ENCODE assay signal across 7 mouse cellular contexts in the genomic region with DNA sequence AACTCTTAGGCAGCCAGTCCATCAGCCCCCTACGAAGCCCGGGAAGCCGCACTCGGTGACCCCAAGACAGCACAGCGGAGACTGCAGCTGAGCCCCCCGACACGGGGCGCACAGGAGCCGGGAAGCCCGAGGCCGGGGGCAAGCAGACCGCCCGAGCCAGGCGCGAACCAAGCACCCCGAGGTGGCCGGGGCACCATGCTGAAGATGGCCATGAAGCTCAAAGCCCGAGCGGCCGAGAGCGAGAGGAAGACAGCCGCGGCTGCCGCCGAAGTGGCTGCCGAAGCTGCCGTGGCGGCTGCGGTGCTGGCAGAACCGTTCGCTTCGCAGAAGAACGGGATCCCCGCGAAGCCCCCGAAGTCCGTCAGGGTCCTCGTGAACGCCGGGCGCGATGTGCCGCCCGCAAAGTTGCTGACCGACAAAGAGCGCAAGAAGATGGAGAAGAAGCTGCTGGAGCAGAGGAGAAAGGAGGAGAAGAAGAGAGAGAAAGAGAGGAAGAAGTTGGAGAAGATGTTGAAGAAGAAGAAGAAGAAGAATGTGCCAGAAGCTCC. TPM values are rescaled to one million over a fixed set of nuclear protein-coding genes. Genes with fewer than 3 reads are reported as not detected.
A peak's percentile ranks its signal among the peaks of the same experiment; 100 is the strongest.
DNase-seq lines count a peak whose midpoint lies in the region; ATAC-seq and TF ChIP-seq lines count a peak whose summit lies in the region.

No protein-coding gene starts in this region.

- peak overlapping the region; percentile 80 for H3K4me2 ChIP-seq in heart, embryonic 14.5 days (ENCODE audit: low read length)
- H3K4me2 ChIP-seq in liver, embryonic 16.5 days (ENCODE audit: low read depth, low read length) = peak overlapping the region; percentile 97

- H3K36me3 ChIP-seq in liver, adult 2 months (ENCODE audit: control insufficient read depth, insufficient read depth, low read length) = no peaks in the 10 kb centered on the region
- peaks cover 6% of the 10 kb centered on the region; the same call in 1 of the 2 replicates for H3K36me3 ChIP-seq in heart, embryonic 14.5 days (ENCODE audit: control insufficient read depth, insufficient read depth, low read length)
- no peaks in the 10 kb centered on the region for H3K36me3 ChIP-seq in liver, embryonic 16.5 days (ENCODE audit: control insufficient read depth, insufficient read depth)

- H3K79me2 ChIP-seq in liver, adult 2 months (ENCODE audit: control insufficient read depth, insufficient read depth, low read length) = peaks cover 18% of the 10 kb centered on the region

- no peak for ATAC-seq in heart, embryonic 14.5 days (ENCODE audit: insufficient number of reproducible peaks, insufficient read depth, low FRiP score, low read depth)
- no peak for ATAC-seq in liver, embryonic 16.5 days (ENCODE audit: low read depth)

- H3K27me3 ChIP-seq in liver, adult 2 months (ENCODE audit: control insufficient read depth, insufficient read depth, low read length) = no peaks in the 10 kb centered on the region; the same call in 1 of the 2 replicates
- no peaks in the 10 kb centered on the region for H3K27me3 ChIP-seq in heart, embryonic 14.5 days (ENCODE audit: control insufficient read depth, insufficient read depth, low read length)
- H3K27me3 ChIP-seq in liver, embryonic 16.5 days (ENCODE audit: control insufficient read depth, insufficient read depth, low read depth, low read length) = no peaks in the 10 kb centered on the region

- H3K9ac ChIP-seq in liver, adult 2 months (ENCODE audit: low read depth, low read length) = peak overlapping the region; percentile 26
- peak overlapping the region; percentile 99 for H3K9ac ChIP-seq in heart, embryonic 14.5 days (ENCODE audit: low read length)
- H3K9ac ChIP-seq in liver, embryonic 16.5 days (ENCODE audit: low read depth, low read length) = peak overlapping the region; percentile 96

- 52% methylated on average over 46 of the region's 46 CpGs for WGBS in liver, adult 2 months
- WGBS in heart, embryonic 14.5 days = 43% methylated on average over 46 of the region's 46 CpGs
- WGBS in liver, embryonic 16.5 days (ENCODE audit: insufficient replicate concordance) = 42% methylated on average over 46 of the region's 46 CpGs

- H3K4me3 ChIP-seq in liver, adult 2 months (ENCODE audit: insufficient read depth, low read depth, low read length) = peak overlapping the region; percentile 100; the same call in 1 of the 2 replicates
- H3K4me3 ChIP-seq in bone marrow macrophage, adult 2 months (ENCODE audit: insufficient read depth, low read length) = peak overlapping the region; percentile 88
- peak overlapping the region; percentile 91 to 100 for H3K4me3 ChIP-seq in heart, embryonic 14.5 days (ENCODE audit: control insufficient read depth in 1 of 2, insufficient read depth in 1 of 2, low read depth in 1 of 2, low read length in 2 of 2)
- peak overlapping the region; percentile 95 for H3K4me3 ChIP-seq in liver, embryonic 16.5 days (ENCODE audit: low read depth, low read length)

- 0 out of 2 replicates have a peak, but pooled peaks cover 4% of the 10 kb centered on the region for H3K9me3 ChIP-seq in heart, embryonic 14.5 days (ENCODE audit: control insufficient read depth, low read length)
- no peaks in the 10 kb centered on the region; the same call in 1 of the 2 replicates for H3K9me3 ChIP-seq in liver, embryonic 16.5 days (replicated peaks; ENCODE audit: control insufficient read depth, low read length)

- TF ChIP-seq CTCF in liver, adult 2 months (IDR thresholded peaks at IDR 0.05; ENCODE audit: low read depth, low read length) = no peak
- no peak for TF ChIP-seq CTCF in bone marrow macrophage, adult 2 months (IDR thresholded peaks at IDR 0.05; ENCODE audit: low read depth, low read length)

- DNase-seq in liver, adult 2 months (ENCODE audit: extremely low read depth, low read depth, low spot score) = no peak
- DNase-seq in liver = no peak
- DNase-seq in thymus, postnatal 4 days = peak; percentile 42
- no peak for DNase-seq in left cerebral cortex, adult 9 months (ENCODE audit: low spot score in 2 of 2)

- TF ChIP-seq POLR2A in liver, adult 2 months (IDR thresholded peaks at IDR 0.05; ENCODE audit: extremely low read depth, insufficient read depth, low read length) = no peak
- no peak for TF ChIP-seq POLR2A in bone marrow macrophage, adult 2 months (IDR thresholded peaks at IDR 0.05; ENCODE audit: borderline replicate concordance, low read depth, low read length)

- H3K27ac ChIP-seq in liver, adult 2 months (replicated peaks; ENCODE audit: insufficient read depth, low read depth, low read length) = no peak overlapping the region
- peak overlapping the region; percentile 90 for H3K27ac ChIP-seq in bone marrow macrophage, adult 2 months (ENCODE audit: insufficient read depth, low read depth, low read length)
- H3K27ac ChIP-seq in heart, embryonic 14.5 days (replicated peaks in 1 of 2; ENCODE audit: control insufficient read depth in 1 of 2, insufficient read depth in 1 of 2, low read depth in 2 of 2, low read length in 2 of 2) = peak overlapping the region in 1 of 2 experiments; percentile 99; a peak in 1 of 4 replicates
- no peak overlapping the region for H3K27ac ChIP-seq in liver, embryonic 16.5 days (ENCODE audit: low read length)

- H3K4me1 ChIP-seq in liver, adult 2 months (ENCODE audit: control insufficient read depth, insufficient read depth, low read length) = peaks cover 5% of the 10 kb centered on the region; the same call in 1 of the 2 replicates
- H3K4me1 ChIP-seq in bone marrow macrophage, adult 2 months (ENCODE audit: control insufficient read depth, insufficient read depth, low read length) = peaks cover 11% of the 10 kb centered on the region
- peaks cover under 1 to 25% of the 10 kb centered on the region in 2 experiments for H3K4me1 ChIP-seq in heart, embryonic 14.5 days (ENCODE audit: control insufficient read depth in 2 of 2, insufficient read depth in 2 of 2, low read length in 2 of 2)
- H3K4me1 ChIP-seq in liver, embryonic 16.5 days (ENCODE audit: control insufficient read depth, low read depth, low read length) = peaks cover 26% of the 10 kb centered on the region

RNA-seq across cellular contexts. Expression of a gene that starts 18.1 kb away (rescaled TPM):
- total RNA-seq in liver, adult 2 months (2014; rRNA removed) = not detected in 2 replicates
- 0.10 and 0.31 TPM in 2 replicates for polyA plus RNA-seq in liver, adult 2 months (2012; rRNA removed)
- 3.6 and 4.1 TPM in 2 replicates for polyA plus RNA-seq in bone marrow macrophage, adult 2 months (2012; ENCODE audit: insufficient read depth, insufficient read length, missing spikeins)
- polyA plus RNA-seq in heart, embryonic 14.5 days (2014; fragmentation: Nextera tagmentation; extraction: Ambion mirVana) = 6.8 and 7.5 TPM in 2 replicates
- 31.8 and 34.8 TPM in 2 replicates for polyA plus RNA-seq in liver, embryonic 16.5 days (2015; fragmentation: Nextera tagmentation; extraction: Ambion mirVana)

RNA-seq across cellular contexts. Expression of a gene that starts 44.3 kb away (rescaled TPM):
- 201 and 240 TPM in 2 replicates for total RNA-seq in liver, adult 2 months (2014; rRNA removed)
- 412 and 417 TPM in 2 replicates for polyA plus RNA-seq in liver, adult 2 months (2012; rRNA removed)
- polyA plus RNA-seq in bone marrow macrophage, adult 2 months (2012; ENCODE audit: insufficient read depth, insufficient read length, missing spikeins) = 780 and 818 TPM in 2 replicates
- 1,524 and 1,578 TPM in 2 replicates for polyA plus RNA-seq in heart, embryonic 14.5 days (2014; fragmentation: Nextera tagmentation; extraction: Ambion mirVana)
- 181 and 231 TPM in 2 replicates for polyA plus RNA-seq in liver, embryonic 16.5 days (2015; fragmentation: Nextera tagmentation; extraction: Ambion mirVana)

Comparison
In these comparisons a context has a peak if more than half of its experiments do, and no peak if none do; other contexts are left out.
1. H3K9ac ChIP-seq: peak in every context shown above with its lines; median percentile 99 in heart, embryonic 14.5 days; 96 in liver, embryonic 16.5 days; 26 in liver, adult 2 months.